Mouse (Mus musculus) C2C12 (cell line): Measurements from ENCODE around the gene Nudt5.

Experiments
- CTCF ChIP-seq: IDR thresholded peaks from one replicate; pipeline ENCODE4 v1.5.1; 2011; ENCODE audit not compliant: control insufficient read depth, insufficient read depth, insufficient read length
- FOSL1 ChIP-seq: IDR thresholded peaks from one replicate; pipeline ENCODE4 v1.8.0; 2011; ENCODE audit warnings: mild to moderate bottlenecking, low read length; ENCODE audit not compliant: poor library complexity, insufficient read depth, severe bottlenecking
- MAX ChIP-seq: IDR thresholded peaks from one replicate; pipeline ENCODE4 v1.6.1; 2011; ENCODE audit warnings: mild to moderate bottlenecking, control low read depth
- MYOG ChIP-seq: IDR thresholded peaks from one replicate; pipeline ENCODE4 v1.6.1; 2011; ENCODE audit not compliant: control insufficient read depth, insufficient read length; ENCODE audit errors: extremely low read depth

DNA sequence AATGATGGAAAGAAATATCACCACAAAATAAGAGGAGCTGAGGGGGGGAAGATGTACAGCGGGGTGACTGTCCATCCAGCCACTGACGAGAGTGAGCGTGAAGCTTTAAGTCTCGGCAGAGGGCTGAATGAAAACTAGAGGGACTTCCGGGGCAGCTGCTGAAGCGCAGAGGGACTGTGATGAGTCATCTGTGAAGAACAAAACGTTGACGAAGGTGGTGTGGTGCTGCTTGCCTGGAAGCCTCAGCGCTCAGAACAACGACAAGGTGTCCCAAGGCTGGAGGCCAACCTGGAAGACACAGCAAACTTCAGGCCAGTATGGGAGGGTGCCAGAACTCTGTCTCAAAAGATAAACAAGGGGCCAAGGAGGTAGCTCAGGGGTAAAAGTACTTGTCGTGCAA lies 4.0 kb upstream of the Nudt5 start:
- TF ChIP-seq MYOG (no peak), CTCF (no peak), MAX (no peak), FOSL1 (no peak)
